Mouse (Mus musculus): ENCODE measurements around the gene Ubxn11. TPM values are rescaled to one million over a fixed set of nuclear protein-coding genes. Genes with fewer than 3 reads are reported as not detected.

Ubxn11 gene
- polyA plus RNA-seq, 2 experiments = 1.4 to 2.0 TPM

GRCm38 (mm10) chr4:134100245-134100644 lies 2.1 kb upstream of the Ubxn11 start:
- Histone ChIP-seq H3K4me3 (ENCODE audit: insufficient read depth in 1 of 2, low read depth in 2 of 2, low read length in 2 of 2) (no peak overlapping the region), H3K9ac (replicated peaks) (no peak overlapping the region), H3K4me2 (ENCODE audit: low read depth) (no peak overlapping the region), H3K36me3 (replicated peaks; ENCODE audit: control insufficient read depth, insufficient read depth, low read depth) (no peaks in the 10 kb centered on the region), H3K9me3 (ENCODE audit: control insufficient read depth, low read length) (no peaks in the 10 kb centered on the region), H3K4me1 (replicated peaks; ENCODE audit: control insufficient read depth in 2 of 2, insufficient read depth in 2 of 2, low read length in 1 of 2) (peaks cover 0 to 11% of the 10 kb centered on the region in 2 experiments; a peak in 3 of 4 replicates), H3K27me3 (ENCODE audit: control insufficient read depth, insufficient read depth, low read length) (no peaks in the 10 kb centered on the region), H3K27ac (no peak overlapping the region)
- DNase-seq (ENCODE audit: low read depth in 3 of 3, low spot score in 3 of 3) (no peak), ATAC-seq (ENCODE audit: insufficient read depth) (no peak)
- WGBS (ENCODE audit: insufficient replicate concordance) = 59% methylated on average over 4 of the region's 4 CpGs
- TF ChIP-seq EP300 (IDR thresholded peaks at IDR 0.05; ENCODE audit: low read depth) (no peak), CTCF (IDR thresholded peaks at IDR 0.05; ENCODE audit: low read depth) (no peak)

- peak; percentile 84 for ATAC-seq (ENCODE audit: insufficient read depth)
- H3K27me3 ChIP-seq (ENCODE audit: control insufficient read depth, insufficient read depth, low read length) = no peaks in the 10 kb centered on the region
- H3K4me1 ChIP-seq (replicated peaks; ENCODE audit: control insufficient read depth in 2 of 2, insufficient read depth in 2 of 2, low read length in 1 of 2) = peaks cover 0 to 30% of the 10 kb centered on the region in 2 experiments; a peak in 3 of 4 replicates
- peak overlapping the region; percentile 77 to 95 for H3K4me3 ChIP-seq (ENCODE audit: insufficient read depth in 1 of 2, low read depth in 2 of 2, low read length in 2 of 2)
- no peaks in the 10 kb centered on the region for H3K9me3 ChIP-seq (ENCODE audit: control insufficient read depth, low read length)
- peak overlapping the region; percentile 41 for H3K27ac ChIP-seq
- 2% methylated on average over 21 of the region's 21 CpGs for WGBS (ENCODE audit: insufficient replicate concordance)
- H3K4me2 ChIP-seq (ENCODE audit: low read depth) = peak overlapping the region; percentile 61
- DNase-seq (ENCODE audit: low read depth in 3 of 3, low spot score in 3 of 3) = peak in 2 of 3 experiments; percentile 53
- peak overlapping the region; percentile 50 for H3K9ac ChIP-seq (replicated peaks)
- no peaks in the 10 kb centered on the region for H3K36me3 ChIP-seq (replicated peaks; ENCODE audit: control insufficient read depth, insufficient read depth, low read depth)
- TF ChIP-seq EP300 (IDR thresholded peaks at IDR 0.05; ENCODE audit: low read depth) (peak; percentile 33; the same call in 1 of the 2 replicates), CTCF (IDR thresholded peaks at IDR 0.05; ENCODE audit: low read depth) (no peak)
Measured at GRCm38 (mm10) chr4:134102742-134103119, 361 bp downstream of the Ubxn11 start.

GRCm38 (mm10) chr4:134106105-134106504 lies 3.7 kb downstream of the Ubxn11 start:
- Histone ChIP-seq H3K36me3 (replicated peaks; ENCODE audit: control insufficient read depth, insufficient read depth, low read depth) (no peaks in the 10 kb centered on the region), H3K4me1 (replicated peaks; ENCODE audit: control insufficient read depth in 2 of 2, insufficient read depth in 2 of 2, low read length in 1 of 2) (peaks cover 0 to 36% of the 10 kb centered on the region in 2 experiments; a peak in 3 of 4 replicates), H3K4me3 (ENCODE audit: insufficient read depth in 1 of 2, low read depth in 2 of 2, low read length in 2 of 2) (no peak overlapping the region), H3K9me3 (ENCODE audit: control insufficient read depth, low read length) (no peaks in the 10 kb centered on the region), H3K9ac (replicated peaks) (no peak overlapping the region; the same call in 1 of the 2 replicates), H3K4me2 (ENCODE audit: low read depth) (peak overlapping the region; percentile 28), H3K27me3 (ENCODE audit: control insufficient read depth, insufficient read depth, low read length) (no peaks in the 10 kb centered on the region), H3K27ac (peak overlapping the region; percentile 59)
- TF ChIP-seq CTCF (IDR thresholded peaks at IDR 0.05; ENCODE audit: low read depth) (no peak), EP300 (IDR thresholded peaks at IDR 0.05; ENCODE audit: low read depth) (peak; percentile 48; the same call in 1 of the 2 replicates)
- DNase-seq (ENCODE audit: low read depth in 3 of 3, low spot score in 3 of 3) (peak in 2 of 3 experiments; percentile 65 to 70), ATAC-seq (ENCODE audit: insufficient read depth) (peak; percentile 53)
- WGBS (ENCODE audit: insufficient replicate concordance) = 11% methylated on average over 7 of the region's 7 CpGs

GRCm38 (mm10) chr4:134107730-134108129 lies 5.4 kb downstream of the Ubxn11 start:
- Histone ChIP-seq H3K4me1 (replicated peaks; ENCODE audit: control insufficient read depth in 2 of 2, insufficient read depth in 2 of 2, low read length in 1 of 2) (peaks cover 4 to 45% of the 10 kb centered on the region in 2 experiments; a peak in 3 of 4 replicates), H3K27me3 (ENCODE audit: control insufficient read depth, insufficient read depth, low read length) (no peaks in the 10 kb centered on the region), H3K36me3 (replicated peaks; ENCODE audit: control insufficient read depth, insufficient read depth, low read depth) (no peaks in the 10 kb centered on the region), H3K27ac (no peak overlapping the region), H3K4me3 (ENCODE audit: insufficient read depth in 1 of 2, low read depth in 2 of 2, low read length in 2 of 2) (no peak overlapping the region), H3K9ac (replicated peaks) (no peak overlapping the region), H3K9me3 (ENCODE audit: control insufficient read depth, low read length) (no peaks in the 10 kb centered on the region), H3K4me2 (ENCODE audit: low read depth) (no peak overlapping the region)
- DNase-seq (ENCODE audit: low read depth in 3 of 3, low spot score in 3 of 3) (no peak), ATAC-seq (ENCODE audit: insufficient read depth) (no peak)
- WGBS (ENCODE audit: insufficient replicate concordance) = 69% methylated on average over 7 of the region's 7 CpGs
- no peak for TF ChIP-seq CTCF (IDR thresholded peaks at IDR 0.05; ENCODE audit: low read depth)
- no peak for TF ChIP-seq EP300 (IDR thresholded peaks at IDR 0.05; ENCODE audit: low read depth)

- WGBS (ENCODE audit: insufficient replicate concordance) = 65% methylated on average over 5 of the region's 5 CpGs
- H3K4me2 ChIP-seq (ENCODE audit: low read depth) = no peak overlapping the region
- H3K4me1 ChIP-seq (replicated peaks; ENCODE audit: control insufficient read depth in 2 of 2, insufficient read depth in 2 of 2, low read length in 1 of 2) = peaks cover 4 to 41% of the 10 kb centered on the region in 2 experiments; a peak in 3 of 4 replicates
- DNase-seq (ENCODE audit: low read depth in 3 of 3, low spot score in 3 of 3) (no peak), ATAC-seq (ENCODE audit: insufficient read depth) (no peak)
- no peaks in the 10 kb centered on the region for H3K27me3 ChIP-seq (ENCODE audit: control insufficient read depth, insufficient read depth, low read length)
- no peaks in the 10 kb centered on the region for H3K9me3 ChIP-seq (ENCODE audit: control insufficient read depth, low read length)
- no peak for TF ChIP-seq EP300 (IDR thresholded peaks at IDR 0.05; ENCODE audit: low read depth)
- no peak for TF ChIP-seq CTCF (IDR thresholded peaks at IDR 0.05; ENCODE audit: low read depth)
- no peak overlapping the region for H3K27ac ChIP-seq
- H3K4me3 ChIP-seq (ENCODE audit: insufficient read depth in 1 of 2, low read depth in 2 of 2, low read length in 2 of 2) = no peak overlapping the region
- no peaks in the 10 kb centered on the region for H3K36me3 ChIP-seq (replicated peaks; ENCODE audit: control insufficient read depth, insufficient read depth, low read depth)
- H3K9ac ChIP-seq (replicated peaks) = no peak overlapping the region
Measured at GRCm38 (mm10) chr4:134108196-134108595, 5.8 kb downstream of the Ubxn11 start.
